Mouse (Mus musculus) layer of hippocampus, postnatal 14 days (tissue): ENCODE data around the gene Inf2. TPM values are rescaled to one million over a fixed set of nuclear protein-coding genes. Genes with fewer than 3 reads are reported as not detected.
A peak's percentile ranks its signal among the peaks of the same experiment; 100 is the strongest.

Experiments used
- DNase-seq, 2 experiments: peaks; one replicate each; pipeline ENCODE4 v3.0.0; 2021 to 2022; ENCODE audit warnings: low spot score in 2 of 2, mixed read lengths in 1 of 2
- total RNA-seq, 2 experiments: library from RNA; stranded (reverse); gene quantifications; 2 replicates each; pipeline ENCODE4 v1.2.3; 2021

Gene Inf2
- total RNA-seq, 2 experiments from 2014 or later = 116 to 122 TPM

DNA sequence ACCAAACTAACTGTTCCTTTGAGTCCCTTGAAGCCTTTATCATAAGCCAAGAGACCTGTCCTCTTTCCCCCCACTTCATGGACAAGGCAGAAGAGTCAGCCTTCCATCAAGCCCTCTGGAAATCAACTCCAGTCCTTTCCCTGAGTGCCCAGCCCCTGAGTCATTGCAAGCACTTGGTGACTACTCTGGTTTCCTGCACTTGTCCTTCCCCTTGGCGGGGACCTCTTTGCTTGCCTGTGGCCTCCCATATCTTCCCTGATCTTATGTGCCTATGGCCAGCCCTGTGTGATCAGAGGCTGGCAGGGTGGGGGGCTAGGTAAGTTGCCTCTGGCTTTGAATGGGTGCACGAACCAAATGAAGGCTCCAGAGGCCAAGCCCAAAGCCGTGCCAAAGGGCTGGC lies 33.3 kb downstream of the Inf2 start:
- no peak for DNase-seq

DNA sequence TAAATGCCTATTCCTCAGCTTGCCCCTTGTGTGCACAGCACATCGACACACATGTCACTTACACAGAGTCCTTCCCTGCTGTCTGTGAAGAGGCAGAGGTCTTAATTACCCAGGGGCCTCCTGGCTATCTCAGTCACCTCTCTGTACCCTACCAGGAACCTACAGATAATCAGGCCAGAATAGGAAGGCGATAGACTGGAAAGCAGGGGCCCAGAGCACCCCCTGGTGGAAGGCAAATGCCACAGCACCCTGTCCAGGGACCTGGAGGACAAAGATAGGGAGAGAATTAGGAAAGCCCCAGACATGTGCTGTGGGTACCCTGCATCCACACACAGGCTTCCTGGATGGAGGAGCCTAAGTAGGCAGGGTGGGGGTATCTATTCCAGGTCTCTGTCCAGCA lies 35.2 kb downstream of the Inf2 start:
- DNase-seq = peak in 1 of 2 experiments; percentile 66

DNA sequence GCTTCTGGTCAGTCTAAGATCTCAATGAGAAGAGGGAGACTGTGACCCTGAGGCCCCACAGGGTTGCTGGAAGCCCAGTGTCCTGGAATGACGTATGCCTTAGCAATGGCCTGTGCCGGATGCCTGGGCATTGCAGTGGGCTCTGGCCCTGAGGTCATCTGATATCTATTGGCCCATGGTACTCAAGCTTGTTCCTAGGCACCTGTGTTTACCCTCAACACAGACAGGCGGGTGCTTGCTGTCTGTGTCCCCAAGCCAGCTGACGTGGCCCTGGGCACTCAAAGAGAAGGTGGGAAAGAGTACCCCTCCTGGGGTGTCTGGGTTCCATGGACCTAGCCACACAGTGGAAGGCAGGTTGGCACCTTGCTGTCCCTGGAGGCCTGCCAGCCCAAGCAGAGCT lies 37.1 kb downstream of the Inf2 start:
- DNase-seq = no peak

DNA sequence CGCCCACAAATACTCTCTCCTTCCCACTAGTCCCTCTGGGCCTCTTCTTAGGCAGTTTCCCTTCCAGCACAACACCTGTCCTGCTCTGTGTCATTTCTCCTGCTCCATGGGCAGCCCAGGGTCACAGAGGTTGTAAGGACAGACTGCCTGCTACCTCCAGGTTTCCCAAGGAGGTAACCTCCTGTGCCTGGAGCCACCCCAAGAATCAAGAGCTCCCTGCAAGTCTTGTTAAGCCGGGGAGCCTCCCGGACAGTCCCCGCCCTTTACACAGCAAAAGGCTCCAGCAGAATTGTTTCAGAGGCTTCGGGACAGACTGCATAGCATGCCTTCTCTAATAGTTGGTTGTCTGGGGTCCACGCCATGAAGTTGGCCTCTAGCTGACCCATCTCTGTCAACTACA lies 37.9 kb downstream of the Inf2 start:
- DNase-seq = no peak

DNA sequence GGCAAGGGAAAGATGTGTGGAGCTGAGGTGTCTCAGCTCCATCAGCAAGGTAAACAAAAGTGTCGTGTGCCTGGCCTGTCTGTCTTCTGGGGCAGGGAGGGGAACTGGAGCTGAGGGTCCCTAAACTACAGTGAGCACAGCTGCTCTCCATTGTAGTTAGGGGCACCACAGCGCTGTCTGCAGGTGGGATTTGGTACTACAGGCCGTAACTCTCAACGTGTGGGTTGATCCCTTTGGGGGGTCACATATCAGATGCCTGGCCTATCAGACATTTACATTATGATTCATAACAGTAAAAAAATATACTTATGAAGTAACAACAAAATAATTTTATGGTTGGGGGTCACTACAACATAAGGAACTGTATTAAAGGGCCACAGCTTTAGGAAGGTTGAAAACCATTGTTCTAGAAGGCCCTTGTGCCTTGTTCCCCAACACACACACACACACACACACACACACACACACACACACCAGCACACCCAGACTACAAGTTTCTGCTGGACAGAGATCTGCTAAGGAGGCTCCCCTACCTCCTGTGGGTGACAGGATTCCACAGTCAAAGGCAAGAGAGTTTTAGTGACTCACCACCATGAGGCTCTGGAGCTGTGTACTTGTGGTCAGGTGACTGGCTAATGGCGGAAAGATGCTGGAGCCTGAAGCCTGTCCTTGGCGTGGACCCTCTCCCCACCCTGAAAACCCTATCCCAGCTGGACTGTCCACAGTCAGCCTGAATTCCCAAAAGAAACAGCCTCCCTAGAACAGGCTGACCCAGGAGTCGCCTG lies 38.7 kb downstream of the Inf2 start:
- DNase-seq = no peak

DNA sequence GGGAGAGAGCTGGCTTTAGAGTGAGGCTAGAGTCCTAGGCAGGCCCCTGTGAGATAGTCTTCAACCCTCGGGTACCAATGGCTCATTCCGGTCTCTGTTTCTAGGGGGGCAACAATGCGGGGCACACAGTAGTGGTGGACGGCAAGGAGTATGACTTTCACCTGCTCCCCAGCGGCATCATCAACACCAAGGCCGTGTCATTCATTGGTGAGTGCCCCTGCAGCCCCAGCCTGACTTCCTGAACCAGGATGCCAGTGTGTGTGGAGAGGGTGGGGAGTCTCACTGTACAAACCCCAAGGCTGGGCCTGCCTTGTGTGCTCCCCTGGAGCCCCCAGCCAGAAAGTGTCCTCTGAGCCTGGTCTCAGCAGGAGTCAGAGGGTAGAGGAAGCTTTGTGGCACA lies 39.6 kb downstream of the Inf2 start:
- DNase-seq = no peak

DNA sequence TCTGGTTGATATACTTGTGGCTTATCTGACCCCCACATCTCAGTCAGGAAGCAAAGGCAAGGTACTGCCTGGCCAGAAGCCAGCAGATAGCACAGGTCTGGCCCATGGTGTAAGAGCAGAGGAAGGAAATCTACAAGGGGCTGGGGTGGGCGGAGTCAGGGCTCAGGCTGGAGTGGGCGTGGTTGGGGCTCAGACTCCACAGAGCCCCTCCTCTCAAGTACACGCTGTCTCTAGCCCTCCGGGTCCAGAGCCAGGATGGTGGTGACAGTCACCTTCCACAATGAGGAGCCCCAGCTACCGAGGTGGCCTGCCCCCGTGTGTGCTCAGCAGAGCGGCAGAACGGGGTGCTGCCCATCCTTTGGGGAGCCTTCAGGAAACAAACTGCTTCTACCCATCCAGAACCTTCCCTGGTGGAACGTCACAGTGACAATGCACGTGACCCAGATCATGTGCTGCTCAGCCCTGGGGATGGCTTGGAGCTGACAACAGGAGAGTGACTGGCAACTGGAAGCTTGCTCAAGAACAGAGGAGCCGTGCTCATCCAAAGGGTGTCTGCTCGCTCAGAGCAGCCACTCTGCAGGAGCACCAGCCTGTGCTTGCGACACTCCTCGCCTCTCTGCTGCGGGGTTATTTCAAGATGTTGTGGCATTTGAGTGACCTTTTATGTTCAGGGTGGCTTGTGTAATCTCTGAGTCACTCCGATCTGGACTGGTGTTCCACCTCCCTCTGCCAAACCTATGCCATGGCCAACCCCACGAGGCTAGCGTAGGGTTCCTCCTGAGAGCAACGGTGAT lies 40.5 kb downstream of the Inf2 start:
- no peak for DNase-seq

DNA sequence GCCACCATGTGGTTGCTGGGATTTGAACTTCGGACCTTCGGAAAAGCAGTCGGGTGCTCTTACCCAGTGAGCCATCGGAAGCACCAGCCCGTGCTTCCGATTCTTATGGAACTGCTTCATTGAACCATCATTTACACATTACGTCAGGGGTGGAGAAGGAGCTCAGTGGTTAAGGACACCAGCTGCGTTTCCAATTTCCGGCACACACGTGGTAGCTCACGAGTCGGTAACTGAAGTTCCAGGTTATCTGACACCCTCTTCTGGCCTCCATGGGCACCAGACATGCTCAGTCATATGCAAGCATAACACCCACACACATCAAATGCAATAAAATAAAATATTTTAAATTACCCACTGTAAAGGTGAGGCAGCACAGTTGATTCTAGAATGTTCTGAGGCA lies 41.4 kb downstream of the Inf2 start:
- DNase-seq = no peak

DNA sequence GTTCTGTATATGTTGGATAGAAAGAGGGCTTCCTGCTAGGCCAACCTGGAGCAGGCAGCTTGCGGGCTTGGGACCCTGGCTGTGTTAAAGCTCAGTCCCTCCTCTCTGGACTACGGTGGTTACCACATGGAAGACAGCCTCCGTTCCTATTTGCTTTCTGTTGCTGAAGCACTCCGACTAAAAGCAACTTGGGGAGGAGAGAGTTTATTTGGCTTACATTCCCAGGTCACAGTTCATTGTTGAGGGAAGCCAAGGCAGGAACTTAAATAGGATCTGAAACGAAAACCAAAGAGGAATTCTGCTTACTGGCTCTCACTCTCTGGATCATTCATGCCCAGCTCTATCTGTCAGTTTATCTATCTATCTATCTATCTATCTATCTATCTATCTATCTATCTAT lies 42.2 kb downstream of the Inf2 start:
- DNase-seq = no peak

DNA sequence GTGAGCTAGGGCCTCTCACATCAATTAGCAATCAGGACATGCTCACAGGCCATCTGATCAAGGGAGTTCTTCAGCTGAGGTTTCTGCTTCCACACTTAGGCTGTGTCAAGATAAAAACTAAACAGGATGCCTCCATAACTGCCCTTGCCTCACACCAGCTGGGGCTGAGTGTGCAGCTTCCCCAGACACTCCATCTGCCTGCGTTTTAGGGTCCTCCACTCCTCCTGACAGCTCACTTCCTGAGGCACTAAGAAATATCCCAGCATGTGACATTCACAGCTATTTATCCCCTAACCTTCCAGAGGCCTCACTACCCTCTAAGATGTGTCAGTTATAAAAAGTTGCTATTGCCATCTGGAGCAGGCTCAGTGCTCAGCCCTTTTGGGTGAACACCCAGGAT lies 42.9 kb downstream of the Inf2 start:
- no peak for DNase-seq

DNA sequence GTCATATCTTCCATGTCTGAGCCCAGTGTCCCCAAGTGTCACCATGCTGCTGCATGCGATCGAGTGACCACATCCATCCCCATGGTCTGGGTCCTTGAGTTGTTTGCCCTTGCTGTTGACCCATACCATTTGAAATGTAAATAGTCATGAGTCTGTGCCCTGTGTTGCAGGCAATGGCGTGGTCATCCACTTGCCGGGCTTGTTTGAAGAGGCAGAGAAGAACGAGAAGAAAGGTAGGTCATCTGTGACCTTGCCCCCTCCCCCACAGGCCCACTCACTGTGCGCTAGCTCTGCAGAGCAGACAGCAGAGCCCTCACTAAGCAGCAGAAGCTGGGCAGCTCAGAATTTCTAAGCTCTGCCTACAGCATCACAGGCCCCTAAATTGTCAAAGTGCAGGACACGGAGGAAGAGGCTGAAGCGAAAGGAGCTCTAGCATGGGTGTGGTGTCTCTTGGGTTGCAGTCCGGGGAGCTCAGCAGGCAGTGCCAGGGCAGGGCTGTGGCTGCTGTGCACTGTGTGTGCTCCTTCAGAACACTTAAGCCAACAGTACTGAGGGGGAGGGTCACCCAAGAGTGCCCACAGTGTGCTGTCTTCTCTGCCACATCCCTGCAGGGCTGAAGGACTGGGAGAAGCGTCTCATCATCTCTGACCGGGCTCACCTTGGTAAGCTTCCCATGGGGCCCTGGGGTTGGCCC lies 43.6 kb downstream of the Inf2 start:
- DNase-seq = no peak

DNA sequence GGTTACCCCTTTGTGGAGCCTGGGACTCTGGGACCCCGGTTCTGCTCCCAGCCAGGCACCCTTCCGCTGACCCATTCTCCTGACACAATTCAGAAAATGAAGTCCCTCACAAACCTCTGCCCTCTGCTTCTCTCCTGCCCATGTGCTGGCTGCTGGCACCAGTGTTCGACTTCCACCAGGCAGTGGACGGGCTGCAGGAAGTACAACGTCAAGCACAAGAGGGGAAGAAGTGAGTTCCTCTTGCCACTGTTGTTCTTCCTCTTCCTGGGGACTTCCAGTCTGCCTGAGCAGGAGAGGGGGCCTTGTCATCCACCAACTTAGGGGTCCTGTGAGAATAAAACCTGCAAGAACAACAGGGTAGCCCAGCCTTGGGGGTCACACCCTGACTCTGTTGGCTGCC lies 44.3 kb downstream of the Inf2 start:
- no peak for DNase-seq

DNA sequence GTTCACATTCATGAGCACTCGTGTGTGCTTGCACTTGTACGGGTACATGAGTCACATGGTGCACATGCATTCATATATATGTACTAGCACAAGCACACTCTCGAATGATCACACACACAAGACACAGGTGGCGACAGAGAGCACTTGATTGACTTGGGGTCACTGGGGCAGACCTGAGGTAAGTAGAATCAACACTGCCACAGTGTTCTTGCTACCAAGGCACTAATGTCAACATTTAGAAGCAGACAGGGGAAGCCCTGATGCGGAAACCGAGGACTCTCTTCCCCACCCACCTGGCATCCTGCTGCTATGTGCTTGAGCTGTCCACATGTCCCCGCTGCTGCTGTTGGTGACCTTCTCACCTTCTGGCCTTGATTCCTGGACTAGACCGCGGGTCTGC lies 45.1 kb downstream of the Inf2 start:
- DNase-seq = no peak

DNA sequence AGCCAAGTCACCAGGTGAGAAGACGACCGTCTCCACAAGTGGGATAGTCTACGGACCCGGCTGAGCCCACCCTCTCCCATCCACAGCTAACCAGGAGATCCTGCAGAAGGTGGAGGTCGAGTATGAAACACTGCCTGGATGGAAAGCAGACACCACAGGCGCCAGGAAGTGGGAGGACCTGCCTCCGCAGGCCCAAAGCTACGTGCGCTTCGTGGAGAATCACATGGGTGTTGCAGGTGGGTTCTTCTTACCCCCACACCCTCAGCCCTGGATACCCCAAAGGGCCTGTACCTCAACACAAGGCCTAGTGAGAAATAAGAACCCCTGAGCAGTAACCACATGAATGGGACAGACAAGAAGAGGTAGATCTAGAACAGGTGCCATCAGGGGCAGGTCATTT lies 50.9 kb downstream of the Inf2 start:
- no peak for DNase-seq

DNA sequence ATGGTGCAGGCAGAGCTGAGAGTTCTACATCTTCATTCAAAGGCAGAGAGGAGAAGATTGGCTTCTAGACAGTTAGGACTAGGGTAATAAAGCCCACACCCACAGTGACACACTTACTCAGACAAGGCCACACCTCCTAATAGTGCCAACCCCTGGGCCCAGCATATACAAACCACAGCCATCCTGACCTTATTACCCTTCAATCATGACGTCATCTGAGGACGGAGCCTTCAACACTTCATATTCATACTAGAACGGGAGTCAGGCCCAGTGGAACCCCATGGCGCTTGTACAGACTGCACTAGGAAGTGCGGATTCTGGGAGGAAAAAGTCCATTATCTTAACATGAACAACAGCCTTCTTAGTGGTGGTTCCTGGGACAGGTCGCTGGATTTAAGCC lies 54.5 kb downstream of the Inf2 start:
- no peak for DNase-seq

DNA sequence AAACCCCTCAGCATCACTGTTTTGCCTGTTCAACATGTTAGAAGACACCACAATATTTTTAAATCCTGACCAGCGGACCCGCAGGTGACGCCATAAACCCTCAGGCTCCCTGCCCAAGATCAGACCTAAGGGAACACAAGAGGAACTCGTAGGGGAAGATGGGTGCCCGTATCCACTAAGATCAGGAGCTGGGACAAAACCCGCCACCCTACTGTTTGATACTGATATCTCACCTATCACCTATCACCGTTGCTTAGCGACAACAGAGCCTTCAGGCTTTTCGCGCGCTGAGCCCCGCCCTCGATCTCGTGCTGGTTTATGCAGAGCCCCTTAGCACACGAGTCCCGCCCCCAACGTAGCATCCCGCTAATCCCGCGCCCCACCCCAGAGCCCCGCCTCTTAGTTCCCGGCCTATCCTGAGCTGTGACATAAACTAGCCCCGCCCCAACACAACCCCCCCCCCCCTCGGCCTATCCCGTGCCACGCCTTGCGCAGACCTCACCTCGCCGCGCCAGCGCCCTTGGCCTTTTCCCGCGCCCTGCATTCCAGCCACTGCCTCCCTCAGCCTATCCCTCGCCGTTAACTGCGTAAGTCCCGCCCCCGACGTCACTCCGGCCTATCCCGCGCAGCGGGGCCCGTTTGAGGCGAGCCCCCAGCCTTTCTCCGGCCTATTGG lies 55.7 kb downstream of the Inf2 start, which contains the start of gene Siva1:
Siva1 (plus strand) TSS at position 500 of the 675 bp plus-strand sequence.
- peak; percentile 94 to 97 for DNase-seq

DNA sequence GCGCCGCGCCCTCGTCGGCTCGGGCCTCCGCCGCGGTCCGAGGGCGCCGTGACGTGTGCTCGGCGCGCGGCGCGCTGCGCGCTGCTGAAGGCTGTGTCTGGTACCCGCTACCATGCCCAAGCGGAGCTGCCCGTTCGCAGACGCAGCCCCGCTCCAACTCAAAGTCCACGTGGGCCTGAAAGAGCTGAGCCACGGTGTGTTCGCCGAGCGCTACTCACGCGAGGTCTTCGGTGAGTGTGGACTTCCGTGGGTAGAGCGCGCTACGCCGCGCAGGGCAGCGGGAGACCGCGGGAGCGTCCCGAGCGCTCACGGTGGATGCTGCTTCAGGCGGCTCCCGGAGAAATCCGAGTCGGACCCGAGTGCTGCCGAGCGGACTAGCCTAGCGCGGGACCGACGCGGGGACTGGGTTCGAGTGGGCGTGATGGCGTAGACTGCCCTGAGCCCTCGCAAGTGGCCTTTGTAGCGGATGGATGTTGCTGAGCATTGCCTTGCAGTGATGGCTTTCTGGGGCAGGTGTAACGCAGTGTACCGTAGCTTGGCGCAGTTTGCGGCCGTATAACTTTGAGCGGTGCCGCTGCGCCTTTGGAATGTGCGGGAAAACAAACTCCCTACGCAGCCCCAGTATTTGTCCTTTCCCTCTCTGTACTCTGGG lies 56.4 kb downstream of the Inf2 start:
- DNase-seq = no peak

DNA sequence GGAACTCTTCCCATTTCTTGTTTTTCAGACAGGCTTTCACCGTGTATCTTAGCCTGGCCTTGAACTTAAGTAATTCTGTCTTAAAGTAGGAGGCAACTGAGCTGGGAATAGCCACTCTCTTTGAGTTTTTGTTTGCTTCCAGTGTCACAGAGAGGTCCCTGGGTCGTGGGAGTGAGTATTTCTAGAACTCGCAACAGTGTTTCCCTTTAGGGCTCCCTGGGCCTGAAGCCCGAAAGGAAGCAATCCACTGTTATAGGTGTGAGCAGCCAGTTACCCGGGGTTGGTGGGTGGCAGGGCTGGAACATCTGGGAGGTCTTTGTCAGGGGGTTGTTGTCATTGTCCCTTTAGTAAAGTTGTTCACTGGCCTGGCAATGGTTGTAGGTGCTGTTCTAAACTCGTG lies 57.6 kb downstream of the Inf2 start:
- DNase-seq = no peak

DNA sequence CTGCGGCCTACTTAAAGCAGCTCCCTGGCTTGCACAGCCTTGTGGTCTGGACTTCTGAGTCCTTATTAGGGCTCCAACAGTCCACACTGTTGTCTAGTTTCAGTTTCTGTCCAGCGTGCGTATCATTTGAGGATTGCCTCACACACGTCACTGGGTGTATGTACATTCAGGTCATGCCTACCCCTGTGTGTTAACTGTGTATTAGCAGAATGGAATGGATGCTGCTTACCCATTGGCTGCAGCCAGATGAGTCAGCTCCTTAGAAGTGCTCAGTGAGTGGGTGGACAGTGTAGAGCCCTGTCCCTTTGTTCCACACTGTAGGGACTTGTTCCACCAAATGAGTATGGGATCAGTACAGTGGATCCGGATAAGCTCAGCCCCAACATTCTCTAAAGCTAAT lies 59.5 kb downstream of the Inf2 start:
- no peak for DNase-seq

DNA sequence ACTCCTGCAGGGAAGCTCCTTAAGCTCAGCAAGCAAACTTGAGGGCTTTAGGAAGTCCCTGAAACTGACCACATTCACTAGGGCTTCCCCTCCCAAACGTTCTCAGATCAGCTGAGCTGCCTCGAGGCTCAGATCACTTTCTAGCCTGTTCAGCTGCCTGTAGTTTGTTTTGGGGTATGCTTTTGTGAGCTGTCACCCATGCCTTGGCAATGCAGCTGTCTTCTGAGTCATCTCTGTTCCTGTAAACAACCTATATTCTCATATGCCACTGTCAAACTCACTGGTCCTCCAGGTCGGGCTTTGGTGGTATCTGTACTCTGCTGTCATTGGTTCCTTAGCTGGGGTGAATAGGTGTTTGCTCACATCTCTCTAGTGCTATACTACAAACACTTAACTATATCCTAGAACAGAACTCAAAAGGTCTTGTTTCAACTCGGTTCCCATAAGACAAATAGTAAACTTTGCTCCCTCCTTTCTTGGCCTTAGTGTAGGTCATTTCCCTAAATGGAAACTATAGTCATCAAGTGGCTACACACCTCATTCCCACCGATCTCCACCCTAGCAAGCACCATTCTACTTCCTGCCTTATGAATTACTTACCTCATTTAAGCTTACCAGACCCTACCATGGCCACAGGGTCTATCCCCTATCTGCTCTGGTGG lies 63.3 kb downstream of the Inf2 start:
- DNase-seq = no peak
